Mouse (Mus musculus) embryonic fibroblast, embryonic 13.5 days (primary cell): ENCODE data around the gene Agap1.

Experiments
- CTCF ChIP-seq: IDR thresholded peaks from 2 replicates; pipeline ENCODE4 v1.5.1; 2011; ENCODE audit warnings: mild to moderate bottlenecking, control low read depth, low read length, moderate library complexity, borderline replicate concordance; ENCODE audit not compliant: insufficient read depth
- POLR2A ChIP-seq: IDR thresholded peaks from 2 replicates; pipeline ENCODE4 v1.6.1; 2011; ENCODE audit warnings: low read depth, mild to moderate bottlenecking, control low read depth, low read length, moderate library complexity

DNA sequence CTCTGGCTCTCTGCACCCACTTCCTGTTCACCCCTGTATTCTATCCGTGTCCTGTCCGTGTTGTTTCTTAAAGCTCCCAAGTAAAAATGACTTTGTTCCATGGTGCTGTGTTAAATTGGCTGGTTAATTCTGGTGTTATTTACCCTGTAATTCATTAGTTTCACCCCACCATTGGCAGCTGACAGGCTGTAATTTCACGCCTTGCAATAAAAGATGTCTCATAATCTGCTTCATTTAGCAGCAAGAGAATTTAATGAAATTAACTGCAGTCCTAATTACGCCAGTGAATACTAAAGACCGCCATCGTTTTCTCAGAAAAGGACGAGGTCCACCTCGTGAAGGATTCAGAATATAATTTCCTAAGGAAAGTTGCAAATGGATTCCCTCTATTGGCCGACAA lies 245.6 kb downstream of the Agap1 start:
- TF ChIP-seq CTCF (no peak), POLR2A (no peak)
